In the genomic region with DNA sequence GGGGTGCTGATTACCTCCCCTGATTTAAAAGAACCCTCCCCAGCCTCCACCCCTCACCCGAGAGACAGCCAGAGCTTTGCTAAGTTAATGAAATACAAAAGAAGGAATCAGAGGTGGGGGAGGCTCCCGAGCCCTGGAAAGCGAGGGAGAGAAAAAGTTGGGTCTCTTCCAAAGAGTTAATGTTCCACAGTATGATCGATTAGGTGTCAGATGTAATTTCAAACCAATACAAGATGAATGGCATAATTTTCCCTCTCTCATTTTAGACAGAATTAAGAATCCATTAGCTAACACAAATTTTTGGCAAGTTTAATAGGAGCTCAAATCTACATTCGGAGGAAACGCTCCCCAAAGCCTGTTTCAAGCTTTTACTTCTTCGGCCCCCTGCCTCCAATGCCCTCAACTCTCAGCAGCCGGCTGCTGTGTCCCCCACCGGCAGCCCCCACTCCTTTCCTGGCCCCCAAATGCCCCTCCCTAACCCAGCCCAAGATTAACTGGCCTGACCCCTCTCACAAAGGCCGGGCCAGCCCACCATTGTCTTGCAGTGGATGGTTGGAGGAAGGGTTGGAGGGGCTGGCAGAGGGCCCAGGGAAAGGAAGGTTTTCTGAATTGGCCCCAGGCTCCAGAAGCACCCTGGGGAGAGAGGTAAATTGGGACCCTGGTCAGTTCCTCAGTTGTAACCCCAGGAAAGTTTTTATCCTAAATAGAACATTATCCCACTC, we compare ENCODE assay signal across 11 mouse cellular contexts. TPM values are rescaled to one million over a fixed set of nuclear protein-coding genes. Genes with fewer than 3 reads are reported as not detected.
DNase-seq lines count a peak whose midpoint lies in the region; ATAC-seq and TF ChIP-seq lines count a peak whose summit lies in the region.
"Had no signal": no experiment of that assay in that cellular context is flagged by ENCODE, and none has a peak within 500 bp of the region (broad histone marks: within the 10 kb centered on the region; RNA-seq: fewer than 3 reads in every experiment).

No protein-coding gene starts in this region.

- no peak overlapping the region for H3K4me3 ChIP-seq in forebrain, embryonic 12.5 days (replicated peaks)
- no peak overlapping the region for H3K4me3 ChIP-seq in forebrain, embryonic 15.5 days
- no peak overlapping the region for H3K4me3 ChIP-seq in stomach, embryonic 14.5 days (ENCODE audit: low read depth, low read length)
- no peak overlapping the region for H3K4me3 ChIP-seq in stomach, postnatal 0 days (ENCODE audit: low read depth, low read length)
- H3K4me3 ChIP-seq: erythroblast, embryonic 14.5 days had no signal

- no peak for TF ChIP-seq EP300 in stomach, postnatal 0 days (optimal IDR thresholded peaks at IDR 0.05)

- no peak overlapping the region for H3K9ac ChIP-seq in forebrain, embryonic 12.5 days
- no peak overlapping the region for H3K9ac ChIP-seq in forebrain, embryonic 15.5 days (replicated peaks)
- H3K9ac ChIP-seq in stomach, embryonic 14.5 days (replicated peaks; ENCODE audit: low read depth, low read length), result no peak overlapping the region
- no peak overlapping the region for H3K9ac ChIP-seq in stomach, postnatal 0 days (ENCODE audit: low read length)

- H3K27ac ChIP-seq in forebrain, embryonic 12.5 days, result no peak overlapping the region
- no peak overlapping the region for H3K27ac ChIP-seq in forebrain, embryonic 15.5 days (replicated peaks)
- no peak overlapping the region for H3K27ac ChIP-seq in stomach, embryonic 14.5 days (ENCODE audit: low read length)
- no peak overlapping the region for H3K27ac ChIP-seq in stomach, postnatal 0 days (replicated peaks)

- DNase-seq in stomach, postnatal 0 days (ENCODE audit: low spot score), result no peak
- DNase-seq in kidney, postnatal 10 days, result peak; percentile 70
- DNase-seq in testis, postnatal 14 days (ENCODE audit: low spot score), result no peak
- DNase-seq in layer of hippocampus, postnatal 36 days, result no peak
- DNase-seq in spleen, postnatal 4 days (ENCODE audit: low spot score in 2 of 2), result no peak

- peaks cover 50% of the 10 kb centered on the region for H3K4me1 ChIP-seq in forebrain, embryonic 12.5 days
- peaks cover 52% of the 10 kb centered on the region for H3K4me1 ChIP-seq in forebrain, embryonic 15.5 days
- H3K4me1 ChIP-seq in stomach, embryonic 14.5 days (ENCODE audit: control insufficient read depth, insufficient read depth, low read length), result peaks cover 22% of the 10 kb centered on the region
- H3K4me1 ChIP-seq in stomach, postnatal 0 days (replicated peaks; ENCODE audit: control insufficient read depth, insufficient read depth), result no peaks in the 10 kb centered on the region

- 3% methylated on average over 10 of the region's 10 CpGs for WGBS in forebrain, embryonic 12.5 days
- under 1% methylated on average over 10 of the region's 10 CpGs for WGBS in forebrain, embryonic 15.5 days
- 3% methylated on average over 10 of the region's 10 CpGs for WGBS in stomach, embryonic 14.5 days
- WGBS in stomach, postnatal 0 days, result 9% methylated on average over 10 of the region's 10 CpGs

- TF ChIP-seq CTCF in stomach, postnatal 0 days (IDR thresholded peaks at IDR 0.05; ENCODE audit: low read depth), result no peak

- no peaks in the 10 kb centered on the region for H3K9me3 ChIP-seq in forebrain, embryonic 12.5 days
- no peaks in the 10 kb centered on the region for H3K9me3 ChIP-seq in forebrain, embryonic 15.5 days
- H3K9me3 ChIP-seq in stomach, embryonic 14.5 days (ENCODE audit: control insufficient read depth, low read depth, low read length), result no peaks in the 10 kb centered on the region
- H3K9me3 ChIP-seq in stomach, postnatal 0 days (ENCODE audit: control insufficient read depth, low read length), result no peaks in the 10 kb centered on the region

- no peaks in the 10 kb centered on the region for H3K36me3 ChIP-seq in forebrain, embryonic 12.5 days (replicated peaks)
- no peaks in the 10 kb centered on the region for H3K36me3 ChIP-seq in forebrain, embryonic 15.5 days
- no peaks in the 10 kb centered on the region for H3K36me3 ChIP-seq in stomach, embryonic 14.5 days (ENCODE audit: control insufficient read depth, insufficient read depth, low read length)
- H3K36me3 ChIP-seq in stomach, postnatal 0 days (ENCODE audit: control insufficient read depth, insufficient read depth, low read length), result no peaks in the 10 kb centered on the region

- peaks cover 53% of the 10 kb centered on the region for H3K27me3 ChIP-seq in forebrain, embryonic 12.5 days
- H3K27me3 ChIP-seq in forebrain, embryonic 15.5 days, result no peaks in the 10 kb centered on the region
- no peaks in the 10 kb centered on the region for H3K27me3 ChIP-seq in stomach, embryonic 14.5 days (ENCODE audit: control insufficient read depth, insufficient read depth, low read length)
- no peaks in the 10 kb centered on the region for H3K27me3 ChIP-seq in stomach, postnatal 0 days (ENCODE audit: control insufficient read depth, insufficient read depth, low read length)

- no peak for ATAC-seq in forebrain, embryonic 12.5 days (ENCODE audit: low FRiP score)
- ATAC-seq in forebrain, embryonic 15.5 days (replicated peaks), result no peak
- ATAC-seq in stomach, embryonic 14.5 days (ENCODE audit: insufficient number of reproducible peaks, insufficient read depth, low FRiP score, low read depth), result no peak
- no peak for ATAC-seq in stomach, postnatal 0 days (ENCODE audit: low FRiP score, low TSS enrichment)

- H3K4me2 ChIP-seq in forebrain, embryonic 12.5 days, result peak overlapping the region; percentile 29; the same call in 1 of the 2 replicates
- no peak overlapping the region for H3K4me2 ChIP-seq in forebrain, embryonic 15.5 days (replicated peaks)
- H3K4me2 ChIP-seq in stomach, embryonic 14.5 days (replicated peaks; ENCODE audit: low read depth, low read length), result peak overlapping the region; percentile 17
- no peak overlapping the region for H3K4me2 ChIP-seq in stomach, postnatal 0 days (replicated peaks; ENCODE audit: low read depth)

RNA-seq across cellular contexts. Expression of a gene that starts 30.8 kb away (rescaled TPM):
- 19.9 and 20.5 TPM in 2 replicates for polyA plus RNA-seq in forebrain, embryonic 12.5 days (2016; fragmentation: Nextera tagmentation; extraction: Ambion mirVana)
- 142 and 148 TPM in 2 replicates for polyA plus RNA-seq in forebrain, embryonic 15.5 days (2015; fragmentation: Nextera tagmentation; extraction: Ambion mirVana)
- not detected in 2 replicates for polyA plus RNA-seq in stomach, embryonic 14.5 days (2014; fragmentation: Nextera tagmentation; extraction: Ambion mirVana)
- polyA plus RNA-seq in stomach, postnatal 0 days (2015; fragmentation: Nextera tagmentation; extraction: Ambion mirVana), result 0.02 and 0.08 TPM in 2 replicates
- total RNA-seq in layer of hippocampus, postnatal 36 days (2021), result 100 to 1,000 TPM; 156 to 162 TPM
- total RNA-seq: adrenal gland, postnatal 36 days had no signal
- polyA plus RNA-seq: C2C12; erythroblast, embryonic 14.5 days had no signal

RNA-seq across cellular contexts. Expression of a gene that starts 49.6 kb away (rescaled TPM):
- 3.0 and 3.1 TPM in 2 replicates for polyA plus RNA-seq in forebrain, embryonic 12.5 days (2016; fragmentation: Nextera tagmentation; extraction: Ambion mirVana)
- 49.6 and 60.4 TPM in 2 replicates for polyA plus RNA-seq in forebrain, embryonic 15.5 days (2015; fragmentation: Nextera tagmentation; extraction: Ambion mirVana)
- polyA plus RNA-seq in stomach, embryonic 14.5 days (2014; fragmentation: Nextera tagmentation; extraction: Ambion mirVana), result 8.7 and 10.7 TPM in 2 replicates
- 6.9 and 7.0 TPM in 2 replicates for polyA plus RNA-seq in stomach, postnatal 0 days (2015; fragmentation: Nextera tagmentation; extraction: Ambion mirVana)
- 10 to 100 TPM; 48.8 to 50.8 TPM for total RNA-seq in layer of hippocampus, postnatal 36 days (2021)
- total RNA-seq: adrenal gland, postnatal 36 days had no signal

RNA-seq across cellular contexts. Expression of a gene that starts 59.5 kb away (rescaled TPM):
- 42.0 and 42.5 TPM in 2 replicates for polyA plus RNA-seq in forebrain, embryonic 12.5 days (2016; fragmentation: Nextera tagmentation; extraction: Ambion mirVana)
- 53.2 and 56.5 TPM in 2 replicates for polyA plus RNA-seq in forebrain, embryonic 15.5 days (2015; fragmentation: Nextera tagmentation; extraction: Ambion mirVana)
- polyA plus RNA-seq in stomach, embryonic 14.5 days (2014; fragmentation: Nextera tagmentation; extraction: Ambion mirVana), result 42.6 and 43.7 TPM in 2 replicates
- 24.9 TPM in 2 replicates for polyA plus RNA-seq in stomach, postnatal 0 days (2015; fragmentation: Nextera tagmentation; extraction: Ambion mirVana)
- 10 to 100 TPM; 31.3 to 34.5 TPM for total RNA-seq in layer of hippocampus, postnatal 36 days (2021)

Comparison
In these comparisons a context has a peak if more than half of its experiments do, and no peak if none do; other contexts are left out.
1. H3K4me2 ChIP-seq: peak in forebrain, embryonic 12.5 days (single experiment) and stomach, embryonic 14.5 days (single experiment); none in forebrain, embryonic 15.5 days (single experiment) and stomach, postnatal 0 days (single experiment).
2. RNA of a gene that starts 30.8 kb away (polyA plus RNA-seq): 142 to 148 TPM in forebrain, embryonic 15.5 days and 19.9 to 20.5 TPM in forebrain, embryonic 12.5 days; 0.02 to 0.08 TPM in stomach, postnatal 0 days and not detected in stomach, embryonic 14.5 days; every median in the first group is over 10 times any median in the second.